ENCODE assay signal across 11 mouse cellular contexts in genomic region chr12:81724776-81725175, GRCm38 (mm10).
"Had no signal": no experiment of that assay in that cellular context is flagged by ENCODE, and none has a peak within 500 bp of the region (broad histone marks: within the 10 kb centered on the region; RNA-seq: fewer than 3 reads in every experiment).

No protein-coding gene starts in this region.

- DNase-seq: kidney, adult 18-20 months; kidney, adult 9 months; kidney, postnatal 14 days; kidney, postnatal 4 days; lung, adult 18-20 months; lung, postnatal 10 days; lung, postnatal 36 days; thymus, adult 2 months; thymus, postnatal 14 days; thymus, postnatal 4 days had no signal

- ATAC-seq: liver, embryonic 12.5 days had no signal
